Mouse (Mus musculus) embryonic fibroblast, embryonic 13.5 days (primary cell): ENCODE data around the gene BC048562.

ENCODE experiments used
- CTCF ChIP-seq: IDR thresholded peaks from 2 replicates; pipeline ENCODE4 v1.5.1; 2011; ENCODE audit warnings: mild to moderate bottlenecking, control low read depth, low read length, moderate library complexity, borderline replicate concordance; ENCODE audit not compliant: insufficient read depth
- POLR2A ChIP-seq: IDR thresholded peaks from 2 replicates; pipeline ENCODE4 v1.6.1; 2011; ENCODE audit warnings: low read depth, mild to moderate bottlenecking, control low read depth, low read length, moderate library complexity

DNA sequence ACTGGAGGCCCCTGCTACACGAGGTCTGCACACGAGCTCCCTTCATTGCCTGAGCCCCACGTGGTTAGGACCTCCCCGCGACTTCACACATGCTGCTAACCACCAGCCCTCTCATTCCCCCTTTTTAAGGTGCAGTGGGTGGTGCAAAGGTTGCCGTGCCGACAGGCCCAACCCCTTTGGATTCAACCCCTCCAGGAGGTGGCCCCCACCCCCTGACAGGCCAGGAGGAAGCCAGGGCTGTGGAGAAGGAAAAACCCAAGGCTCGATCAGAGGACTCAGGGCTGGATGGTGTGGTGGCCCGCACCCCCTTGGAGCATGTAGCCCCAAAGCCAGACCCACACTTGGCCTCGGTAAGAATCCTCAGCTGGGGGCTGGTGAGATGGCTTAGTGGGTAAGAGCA is 58.6 kb downstream of the BC048562 start:
- TF ChIP-seq CTCF = no peak
- no peak for TF ChIP-seq POLR2A
